In genomic region chr17:8051247-8051646, GRCm38 (mm10) we compare ENCODE assay signal across 8 mouse cellular contexts.
A peak's percentile ranks its signal among the peaks of the same experiment; 100 is the strongest.
DNase-seq lines count a peak whose midpoint lies in the region; ATAC-seq lines count a peak whose summit lies in the region.

No protein-coding gene starts in this region.

- ATAC-seq in megakaryocyte-erythroid progenitor cell, adult 5-6 weeks (replicated peaks; ENCODE audit: low FRiP score, low TSS enrichment, poor library complexity, severe bottlenecking) = peak; percentile 74

- DNase-seq in ZHBTc4 (ENCODE audit: low read depth, low spot score) = peak; percentile 14
- DNase-seq in cerebellum, postnatal 36 days = peak; percentile 78 to 86
- DNase-seq in gastrocnemius, adult 18-20 months (ENCODE audit: low spot score) = peak; percentile 87
- peak; percentile 12 for DNase-seq in hindlimb bud, embryonic 11.5 days (ENCODE audit: extremely low spot score, low read depth, low spot score)
- DNase-seq in left cerebral cortex, adult 11 months (ENCODE audit: low spot score) = peak; percentile 47
- DNase-seq in right cerebral cortex, postnatal 10 days (ENCODE audit: low spot score in 2 of 2) = peak; percentile 75 to 91
- DNase-seq in urinary bladder, postnatal 25 days (ENCODE audit: low spot score) = peak; percentile 57

Comparison
In these comparisons a context has a peak if more than half of its experiments do, and no peak if none do; other contexts are left out.
1. Peak in every context shown above with its lines: DNase-seq and ATAC-seq.
2. DNase-seq: peak in every context shown above with its lines; median percentile 87 in gastrocnemius, adult 18-20 months; 83 in right cerebral cortex, postnatal 10 days; 82 in cerebellum, postnatal 36 days; 57 in urinary bladder, postnatal 25 days; 47 in left cerebral cortex, adult 11 months; 14 in ZHBTc4; 12 in hindlimb bud, embryonic 11.5 days.